Mouse (Mus musculus) C2C12 (cell line): ENCODE measurements around the gene Plekha3.

Experiments
- CEBPB ChIP-seq: IDR thresholded peaks from one replicate; pipeline ENCODE4 v1.6.1; 2011; ENCODE audit warnings: low read depth, mild to moderate bottlenecking, control low read depth, moderate library complexity
- CTCF ChIP-seq: IDR thresholded peaks from one replicate; pipeline ENCODE4 v1.5.1; 2011; ENCODE audit not compliant: control insufficient read depth, insufficient read depth, insufficient read length
- MAX ChIP-seq: IDR thresholded peaks from one replicate; pipeline ENCODE4 v1.6.1; 2011; ENCODE audit warnings: mild to moderate bottlenecking, control low read depth
- MYOD1 ChIP-seq: IDR thresholded peaks from one replicate; pipeline ENCODE4 v1.6.1; 2011; ENCODE audit warnings: low read depth; ENCODE audit not compliant: control insufficient read depth, insufficient read length
- MYOG ChIP-seq: IDR thresholded peaks from one replicate; pipeline ENCODE4 v1.6.1; 2011; ENCODE audit not compliant: control insufficient read depth, insufficient read length; ENCODE audit errors: extremely low read depth
- USF1 ChIP-seq: IDR thresholded peaks from one replicate; pipeline ENCODE4 v1.6.1; 2011; ENCODE audit warnings: low read depth, mild to moderate bottlenecking, control low read depth, moderate library complexity

GRCm38 (mm10) chr2:76639637-76640036, 35.4 kb upstream of the Plekha3 start:
- TF ChIP-seq CTCF (no peak), MYOD1 (no peak), CEBPB (no peak), USF1 (no peak), MYOG (no peak), MAX (no peak)
